Mouse (Mus musculus) lung, postnatal 10 days (tissue): Measurements from ENCODE around the gene Tspo.

ENCODE experiments used
- DNase-seq: peaks from one replicate; pipeline ENCODE4 v3.0.0; 2021

Tspo gene

GRCm38 (mm10) chr15:83563327-83563856 lies at the start of gene Tspo, which contains the start of gene Mcat:
Gene Tspo, plus strand, starts transcription at chr15:83563592.
Gene Mcat, minus strand, starts transcription at chr15:83563787.
- peak; percentile 79 for DNase-seq

GRCm38 (mm10) chr15:83515018-83515417 lies 48.4 kb upstream of the Tspo start:
- DNase-seq = no peak

- peak; percentile 88 for DNase-seq
Observed at GRCm38 (mm10) chr15:83518215-83519048, 45.0 kb upstream of the Tspo start.

GRCm38 (mm10) chr15:83520861-83521382 lies 42.5 kb upstream of the Tspo start:
- DNase-seq = no peak

- DNase-seq = peak; percentile 17
Observed at GRCm38 (mm10) chr15:83523196-83523595, 40.2 kb upstream of the Tspo start.

GRCm38 (mm10) chr15:83523638-83524332 lies 39.6 kb upstream of the Tspo start:
- DNase-seq = no peak

GRCm38 (mm10) chr15:83524333-83524729 lies 39.1 kb upstream of the Tspo start:
- no peak for DNase-seq

- DNase-seq = peak; percentile 79
Observed at GRCm38 (mm10) chr15:83526424-83527091, 36.8 kb upstream of the Tspo start, which contains the start of gene Bik. Gene Bik, plus strand, starts transcription at chr15:83526862.

- peak; percentile 21 for DNase-seq
Observed at GRCm38 (mm10) chr15:83527092-83527437, 36.3 kb upstream of the Tspo start.

- DNase-seq = no peak
Observed at GRCm38 (mm10) chr15:83527747-83528146, 35.6 kb upstream of the Tspo start.

- no peak for DNase-seq
Observed at GRCm38 (mm10) chr15:83528892-83529291, 34.5 kb upstream of the Tspo start.

GRCm38 (mm10) chr15:83529765-83530164 lies 33.6 kb upstream of the Tspo start:
- peak; percentile 74 for DNase-seq

GRCm38 (mm10) chr15:83530233-83530632 lies 33.2 kb upstream of the Tspo start:
- peak; percentile 83 for DNase-seq

GRCm38 (mm10) chr15:83530688-83531087 lies 32.7 kb upstream of the Tspo start:
- no peak for DNase-seq

GRCm38 (mm10) chr15:83531961-83532469 lies 31.4 kb upstream of the Tspo start:
- DNase-seq = peak; percentile 29

GRCm38 (mm10) chr15:83532606-83533005 lies 30.8 kb upstream of the Tspo start:
- DNase-seq = no peak

- peak; percentile 68 for DNase-seq
Observed at GRCm38 (mm10) chr15:83534960-83535889, 28.2 kb upstream of the Tspo start.

GRCm38 (mm10) chr15:83535890-83536231 lies 27.5 kb upstream of the Tspo start:
- DNase-seq = no peak

- DNase-seq = no peak
Observed at GRCm38 (mm10) chr15:83538855-83539254, 24.5 kb upstream of the Tspo start.

- DNase-seq = peak; percentile 84
Observed at GRCm38 (mm10) chr15:83539905-83540304, 23.5 kb upstream of the Tspo start.

- DNase-seq = peak; percentile 21
Observed at GRCm38 (mm10) chr15:83541647-83542287, 21.6 kb upstream of the Tspo start.
